Mouse (Mus musculus): Measurements from ENCODE around the gene Naaladl2.

Gene Naaladl2

DNA sequence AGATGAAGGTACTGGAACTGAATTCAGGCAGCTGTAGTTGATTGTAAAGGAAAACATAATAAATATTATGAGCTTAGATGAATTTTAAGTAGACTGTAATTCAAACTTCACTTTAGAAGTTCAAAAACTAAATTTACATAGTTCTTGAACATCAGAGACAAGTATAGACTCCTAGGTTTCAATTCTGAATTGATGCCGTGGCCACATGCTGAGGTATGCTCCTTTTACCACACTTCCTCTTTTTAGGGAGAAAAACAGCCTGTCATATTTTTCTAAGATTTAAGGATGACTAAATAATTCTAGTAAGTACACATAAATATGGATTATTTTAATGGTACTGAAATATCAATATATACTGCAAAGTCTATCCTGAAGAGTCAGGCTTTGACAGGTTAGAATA is 1142.3 kb downstream of the Naaladl2 start:
- in situ Hi-C loops (cut with MboI; ENCODE audit: low sequenced_read_pairs) = no loop called here

DNA sequence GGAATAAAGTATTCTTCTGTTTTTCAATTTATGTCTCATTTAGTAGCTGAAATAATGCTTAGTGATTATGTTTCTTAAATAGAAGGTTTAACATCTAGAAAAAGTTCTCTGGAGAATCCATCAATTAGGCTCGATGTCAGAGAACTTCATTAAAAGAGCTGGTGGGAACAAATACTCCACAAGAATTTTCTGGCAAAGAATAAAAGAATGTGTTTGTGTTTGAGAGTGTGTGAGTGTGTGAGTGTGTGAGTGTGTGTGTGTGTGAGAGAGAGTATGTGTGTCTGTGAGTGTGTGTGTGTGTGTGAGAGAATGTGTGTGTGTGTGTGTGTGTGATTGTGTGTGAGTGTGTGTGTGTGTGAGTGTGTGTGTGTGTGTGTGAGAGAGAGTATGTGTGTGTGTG is 1170.3 kb downstream of the Naaladl2 start:
- in situ Hi-C loops (cut with MboI; ENCODE audit: low sequenced_read_pairs) = no loop called here

DNA sequence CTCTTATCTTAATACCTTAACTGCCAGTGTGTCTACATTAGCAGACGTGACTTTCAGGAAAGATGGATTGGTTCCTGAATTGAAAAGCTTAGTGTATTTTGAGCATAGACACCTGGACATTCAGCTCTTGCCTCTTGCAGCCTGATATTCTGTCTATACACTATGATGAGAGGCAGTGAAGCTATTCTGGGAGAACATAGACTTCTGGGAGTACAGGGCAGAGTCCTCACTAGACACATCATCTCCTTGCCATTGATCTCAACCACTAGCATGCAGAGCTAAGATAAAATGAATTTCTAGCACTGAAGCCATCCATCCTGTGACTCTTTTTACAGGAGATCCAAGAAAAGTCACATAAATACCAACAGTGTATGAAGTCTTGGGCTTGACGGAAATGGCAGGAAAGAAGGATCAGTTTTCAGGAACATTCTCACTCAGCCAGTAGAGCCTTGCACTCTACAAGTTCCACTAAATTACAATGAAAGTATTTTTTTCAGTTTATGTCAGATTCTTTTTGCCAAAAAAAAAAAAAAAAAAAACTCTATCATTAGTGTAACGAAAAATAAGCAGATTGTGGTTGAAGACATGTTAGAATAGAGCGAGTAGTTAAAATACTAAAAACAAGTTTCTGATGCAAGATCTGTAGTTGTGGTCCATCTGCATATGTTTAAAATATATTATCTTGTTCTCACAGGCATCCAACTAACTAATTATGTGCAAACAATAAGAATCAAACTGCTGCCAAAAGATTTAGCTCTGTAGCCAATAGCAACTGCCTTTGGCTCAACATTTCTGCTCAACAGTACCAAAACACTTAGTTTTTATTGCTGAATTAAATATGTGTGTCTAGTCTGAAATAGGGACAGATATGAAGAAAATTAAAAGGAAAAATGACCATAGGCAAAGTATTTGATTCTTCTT is 1171.1 kb downstream of the Naaladl2 start:
- in situ Hi-C loops (cut with MboI; ENCODE audit: low sequenced_read_pairs) = no loop called here

DNA sequence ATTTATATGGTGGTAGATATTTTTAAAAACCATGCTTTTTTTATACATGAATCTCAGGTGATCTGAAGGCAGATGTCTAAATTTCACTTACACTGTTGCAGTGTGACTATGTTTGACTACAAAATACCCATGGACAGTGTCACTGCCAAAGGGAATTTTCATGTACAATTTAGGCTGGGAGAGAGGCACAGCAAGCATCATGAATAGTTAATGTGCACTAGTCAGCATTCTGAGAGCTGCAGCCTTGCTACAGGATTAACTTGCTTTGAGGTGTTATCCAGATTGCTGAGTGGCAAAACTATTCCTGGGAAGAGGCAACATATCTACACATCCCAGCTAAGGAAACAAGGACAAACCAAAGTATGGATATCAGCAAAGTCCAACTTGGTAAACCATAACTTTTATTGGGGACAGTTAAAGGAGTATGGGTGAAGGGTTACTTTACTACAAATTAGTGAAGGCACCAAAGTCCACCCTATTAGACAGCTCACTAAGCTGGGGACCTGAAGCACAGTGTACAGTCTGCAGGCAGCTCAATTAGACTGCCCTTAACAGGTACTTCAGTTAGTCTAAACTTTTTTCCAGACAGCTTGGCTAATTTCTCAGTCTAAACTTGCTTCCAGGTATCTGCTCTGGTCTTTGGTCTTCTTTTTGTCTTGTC is 1181.0 kb downstream of the Naaladl2 start:
- in situ Hi-C loops (cut with MboI; ENCODE audit: low sequenced_read_pairs) = no loop called here

DNA sequence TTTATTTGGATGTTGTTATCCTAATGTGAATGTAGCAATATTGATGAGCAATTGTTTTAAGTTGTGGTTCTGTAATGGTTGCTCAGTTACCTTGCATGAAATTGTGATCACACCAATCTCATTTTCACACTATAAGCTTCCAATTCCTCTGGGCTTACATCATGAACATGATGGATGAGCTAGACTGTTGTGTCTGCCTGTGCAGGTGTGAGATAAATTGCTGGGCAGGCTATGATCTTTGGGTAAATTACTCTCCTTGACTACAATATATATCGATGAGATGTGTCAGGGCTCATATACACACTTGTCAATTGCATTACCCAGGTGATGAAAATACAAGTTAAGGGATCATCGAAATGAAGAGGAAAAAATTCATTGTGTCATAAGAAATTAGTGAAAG is 1197.9 kb downstream of the Naaladl2 start:
- in situ Hi-C loops (cut with MboI; ENCODE audit: low sequenced_read_pairs) = no loop called here

DNA sequence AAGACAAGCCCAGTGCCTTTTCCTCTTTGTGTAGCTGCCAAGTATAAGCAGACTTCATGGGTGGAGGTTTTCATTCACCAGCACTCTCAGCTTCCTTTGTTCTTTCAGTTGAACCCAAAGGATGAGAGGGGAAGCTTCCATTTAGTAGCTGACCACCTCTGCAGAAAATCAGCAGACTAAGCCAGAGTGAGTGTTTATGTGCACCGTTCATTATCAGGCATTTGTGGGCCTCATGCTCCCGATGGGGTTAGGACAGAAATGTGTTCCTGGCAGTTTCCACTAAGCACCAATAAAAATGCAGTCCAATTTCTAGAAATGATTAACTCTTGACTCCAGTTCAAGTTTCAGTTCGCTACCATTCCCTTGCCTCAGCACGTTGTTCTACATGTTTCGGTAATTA is 1206.8 kb downstream of the Naaladl2 start:
- in situ Hi-C loops (cut with MboI; ENCODE audit: low sequenced_read_pairs) = no loop called here

DNA sequence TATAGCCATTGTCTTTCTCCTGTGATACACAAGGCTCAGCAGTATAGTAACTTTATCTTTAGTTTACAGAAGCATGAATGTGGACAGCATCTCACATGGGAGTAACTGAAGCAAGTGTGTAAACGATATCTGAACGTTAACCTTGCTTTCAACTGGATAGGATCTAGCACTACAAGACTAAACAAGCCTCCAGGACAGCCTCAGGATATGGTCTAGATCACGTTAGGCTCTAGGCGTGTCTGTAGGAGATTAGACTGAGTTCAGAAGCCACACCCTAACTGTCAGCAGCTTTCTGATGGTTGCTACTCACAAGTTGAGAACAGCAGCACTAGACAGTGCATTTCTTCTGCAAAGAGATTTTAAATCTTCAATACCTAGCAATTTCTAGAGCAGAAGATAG is 1216.0 kb downstream of the Naaladl2 start:
- in situ Hi-C loops (cut with MboI; ENCODE audit: low sequenced_read_pairs) = no loop called here

DNA sequence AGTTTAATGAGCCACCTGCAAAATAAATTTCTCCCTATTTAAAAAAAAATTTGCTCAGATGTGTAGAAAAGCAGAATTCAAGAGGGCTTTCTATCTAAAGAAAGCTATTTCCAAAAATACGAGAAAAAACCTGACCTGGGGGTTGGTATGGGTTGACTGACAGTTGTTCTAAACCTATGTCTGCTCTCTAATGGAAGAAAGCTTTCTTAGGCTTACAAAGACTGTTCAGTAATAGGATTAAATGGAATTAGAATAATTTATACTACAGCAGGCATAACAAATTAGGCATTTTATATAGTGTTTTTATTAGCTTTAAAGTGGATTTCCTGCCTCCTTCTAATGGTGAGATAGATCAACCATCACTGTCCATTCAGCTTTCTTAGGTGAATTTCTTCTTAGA is 1236.4 kb downstream of the Naaladl2 start:
- in situ Hi-C loops (cut with MboI; ENCODE audit: low sequenced_read_pairs) = no loop called here

DNA sequence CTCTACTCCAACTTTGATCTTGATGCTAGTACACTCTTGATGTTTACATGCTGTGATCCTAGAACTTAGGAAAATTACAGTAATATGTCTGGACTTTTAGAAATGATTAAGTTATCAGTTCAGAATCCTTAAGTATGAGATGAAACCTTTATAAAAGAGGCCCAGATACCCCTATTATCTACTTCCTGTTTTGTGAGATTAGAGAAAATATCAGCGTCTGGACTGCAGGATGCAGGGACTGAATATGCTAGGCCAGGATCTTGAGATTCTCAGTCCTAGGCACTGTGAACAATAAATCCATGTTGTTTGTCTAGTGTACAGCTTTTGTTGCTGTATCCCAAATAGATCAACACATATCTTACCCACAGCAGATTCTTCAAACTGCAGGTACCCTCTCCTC is 1278.4 kb downstream of the Naaladl2 start:
- in situ Hi-C loops (cut with MboI; ENCODE audit: low sequenced_read_pairs) = no loop called here

DNA sequence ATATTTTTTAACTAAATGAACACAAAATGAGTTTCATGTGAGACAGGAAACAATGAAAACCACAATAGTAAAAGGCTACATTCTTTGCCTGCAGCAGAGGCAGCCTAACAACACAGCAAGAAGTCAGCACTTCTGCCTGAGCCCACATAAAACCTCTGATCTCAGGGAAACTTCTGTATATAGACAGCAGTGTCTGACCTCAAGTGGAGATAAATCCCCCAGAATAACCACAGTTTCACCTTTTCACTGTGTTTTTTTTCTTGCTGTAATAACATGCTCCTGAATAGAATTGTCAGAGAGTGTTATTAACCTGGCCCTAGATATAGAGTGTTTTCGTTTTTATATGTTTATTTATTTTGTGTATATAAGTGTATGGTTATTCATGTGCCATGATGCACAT is 1286.8 kb downstream of the Naaladl2 start:
- in situ Hi-C loops (cut with MboI; ENCODE audit: low sequenced_read_pairs) = no loop called here

DNA sequence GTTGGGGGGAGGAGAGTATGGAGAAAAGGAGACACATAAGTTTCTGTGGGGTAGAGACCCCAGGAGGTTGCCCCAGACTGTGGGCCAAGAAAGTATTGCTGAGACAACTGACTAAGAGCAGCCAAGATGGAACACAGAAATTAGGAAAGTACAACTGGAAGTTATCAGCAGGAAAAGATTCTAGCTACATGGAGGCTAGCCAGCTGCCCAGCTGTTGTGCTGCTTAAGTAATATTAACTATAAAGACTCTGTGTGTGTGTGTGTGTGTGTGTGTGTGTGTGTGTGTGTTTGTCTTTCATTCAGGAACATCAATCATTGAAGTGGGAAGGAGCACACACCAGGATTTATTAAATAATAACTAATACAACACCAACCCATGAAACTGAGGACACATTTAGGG is 1326.5 kb downstream of the Naaladl2 start:
- in situ Hi-C loops (cut with MboI; ENCODE audit: low sequenced_read_pairs) = no loop called here

DNA sequence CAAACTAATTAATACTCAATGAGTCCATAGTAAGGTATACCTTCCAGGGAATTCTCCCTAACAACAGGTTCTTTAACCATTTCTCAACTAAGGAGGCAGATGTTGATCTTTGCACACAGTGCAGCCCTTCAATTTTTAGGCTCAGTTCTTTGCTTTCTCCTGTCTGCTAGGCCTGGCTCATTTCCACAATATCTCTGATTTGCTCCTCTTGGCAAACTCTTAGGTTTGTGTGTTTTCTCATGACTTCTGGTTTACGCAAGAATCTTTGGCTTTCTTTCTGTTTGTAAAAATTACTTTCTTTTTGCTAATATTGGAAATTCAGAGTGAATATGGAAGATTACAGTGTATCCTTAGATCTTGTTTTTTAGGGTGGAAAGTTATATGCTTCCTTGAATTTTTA is 1385.3 kb downstream of the Naaladl2 start:
- in situ Hi-C loops (cut with MboI; ENCODE audit: low sequenced_read_pairs) = no loop called here

Data from CH12F3 (cell line).